Mouse (Mus musculus) stomach, postnatal 0 days (tissue): ENCODE measurements around the gene Slc52a3. TPM values are rescaled to one million over a fixed set of nuclear protein-coding genes. Genes with fewer than 3 reads are reported as not detected.
"Not testable (repeated sequence)": the region's sequence is repeated elsewhere in the genome, so short reads cannot be mapped to it uniquely, and the experiment has no call there.

ENCODE experiments used
- ATAC-seq: fragments of 200-750 bp; cut with Nextera tagmentation; 2 replicates; pipeline ENCODE4 v1.8.0; 2017; ENCODE audit not compliant: low FRiP score, low TSS enrichment
- DNase-seq: peaks from one replicate; pipeline ENCODE4 v3.0.0-alpha.2; 2016; ENCODE audit warnings: low spot score
- H3K27ac ChIP-seq: fragments of 300-500 bp; sonication (generic); replicated peaks from 2 replicates; pipeline ENCODE4 v1.5.1; 2014; ENCODE audit warnings: mild to moderate bottlenecking, control low read depth
- H3K27me3 ChIP-seq: fragments of 300-500 bp; sonication (generic); 2 replicates; pipeline ENCODE4 v1.6.1; 2014; ENCODE audit warnings: low read length; ENCODE audit not compliant: control insufficient read depth, insufficient read depth
- H3K36me3 ChIP-seq: fragments of 300-500 bp; sonication (generic); 2 replicates; pipeline ENCODE4 v1.6.1; 2014; ENCODE audit warnings: low read length, mixed read lengths; ENCODE audit not compliant: control insufficient read depth, insufficient read depth
- H3K4me1 ChIP-seq: fragments of 300-500 bp; sonication (generic); replicated peaks from 2 replicates; pipeline ENCODE4 v1.6.1; 2014; ENCODE audit warnings: antibody characterized with exemption; ENCODE audit not compliant: control insufficient read depth, insufficient read depth
- H3K4me2 ChIP-seq: fragments of 300-500 bp; sonication (generic); replicated peaks from 2 replicates; pipeline ENCODE4 v1.6.1; 2014; ENCODE audit warnings: low read depth, mild to moderate bottlenecking, control low read depth, moderate library complexity
- H3K4me3 ChIP-seq: fragments of 300-500 bp; sonication (generic); 2 replicates; pipeline ENCODE4 v1.5.1; 2014; ENCODE audit warnings: low read depth, low read length, control low read depth
- H3K9ac ChIP-seq: fragments of 300-500 bp; sonication (generic); 2 replicates; pipeline ENCODE4 v1.6.1; 2014; ENCODE audit warnings: mild to moderate bottlenecking, low read length, control low read depth, mixed read lengths
- H3K9me3 ChIP-seq: fragments of 300-500 bp; sonication (generic); 2 replicates; pipeline ENCODE4 v1.6.1; 2016; ENCODE audit warnings: low read length; ENCODE audit not compliant: control insufficient read depth
- CTCF ChIP-seq: IDR thresholded peaks from 2 replicates; pipeline ENCODE4 v1.5.1; 2016; ENCODE audit warnings: antibody characterized with exemption, low read depth, mild to moderate bottlenecking, moderate library complexity
- EP300 ChIP-seq: optimal IDR thresholded peaks from 2 replicates; pipeline ENCODE3; 2016; ENCODE audit warnings: antibody characterized with exemption
- WGBS: fragments of 180-500 bp; shearing (Covaris S2); extraction: QIAGEN DNeasy Blood & Tissue Kit; methylation state at CpG from one replicate; pipeline ENCODE4 v1.1.7; 2014; 5-methylcytosine and 5-hydroxymethylcytosine counted together
- polyA plus RNA-seq: library from polyadenylated mRNA; unstranded; fragments of >200 nt; fragmentation: Nextera tagmentation; extraction: Ambion mirVana; gene quantifications from 2 replicates; pipeline ENCODE4 v1.2.1, GENCODE M21; 2015

Gene Slc52a3
- polyA plus RNA-seq, 1 experiment from 2014 or later = 22.2 TPM

- 0 out of 2 replicates have a peak, but pooled peaks cover 2% of the 10 kb centered on the region for H3K4me1 ChIP-seq
- H3K9me3 ChIP-seq = no peaks in the 10 kb centered on the region
- H3K4me3 ChIP-seq = no peak overlapping the region
- DNase-seq = peak; percentile 60
- ATAC-seq = peak; percentile 54
- 10% methylated on average over 1 of the region's 1 CpGs for WGBS
- TF ChIP-seq CTCF = no peak
- no peak for TF ChIP-seq EP300
- H3K27ac ChIP-seq = no peak overlapping the region
- H3K36me3 ChIP-seq = no peaks in the 10 kb centered on the region
- no peaks in the 10 kb centered on the region for H3K27me3 ChIP-seq
- H3K9ac ChIP-seq = no peak overlapping the region
- no peak overlapping the region for H3K4me2 ChIP-seq
Observed at GRCm38 (mm10) chr2:151990985-151991394, 5.3 kb upstream of the Slc52a3 start.

DNA sequence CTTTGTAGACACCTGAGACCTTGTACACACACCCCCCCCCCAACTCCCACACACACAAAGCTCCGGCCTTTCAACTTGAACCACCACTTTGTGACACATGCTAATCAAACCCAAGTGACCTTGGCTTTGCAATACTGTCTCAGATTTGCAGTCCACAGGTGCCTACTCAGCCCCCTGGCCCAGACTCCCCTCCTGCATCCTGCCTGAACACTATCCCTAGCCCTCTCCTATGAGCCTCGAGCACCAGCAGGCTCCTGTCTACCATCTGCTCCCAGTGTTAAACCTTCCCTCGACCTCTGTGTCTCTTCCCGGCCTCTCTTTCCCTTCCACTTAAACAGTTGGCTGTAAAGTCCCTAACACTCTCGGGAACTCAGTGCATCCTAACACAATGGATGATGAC lies 4.9 kb upstream of the Slc52a3 start:
- DNase-seq (no peak), ATAC-seq (no peak)
- Histone ChIP-seq H3K4me1 (0 out of 2 replicates have a peak, but pooled peaks cover 2% of the 10 kb centered on the region), H3K27me3 (no peaks in the 10 kb centered on the region), H3K4me3 (no peak overlapping the region), H3K36me3 (no peaks in the 10 kb centered on the region), H3K4me2 (no peak overlapping the region), H3K27ac (no peak overlapping the region), H3K9ac (no peak overlapping the region), H3K9me3 (no peaks in the 10 kb centered on the region)
- no peak for TF ChIP-seq CTCF
- WGBS = 42% methylated on average over 5 of the region's 5 CpGs

DNA sequence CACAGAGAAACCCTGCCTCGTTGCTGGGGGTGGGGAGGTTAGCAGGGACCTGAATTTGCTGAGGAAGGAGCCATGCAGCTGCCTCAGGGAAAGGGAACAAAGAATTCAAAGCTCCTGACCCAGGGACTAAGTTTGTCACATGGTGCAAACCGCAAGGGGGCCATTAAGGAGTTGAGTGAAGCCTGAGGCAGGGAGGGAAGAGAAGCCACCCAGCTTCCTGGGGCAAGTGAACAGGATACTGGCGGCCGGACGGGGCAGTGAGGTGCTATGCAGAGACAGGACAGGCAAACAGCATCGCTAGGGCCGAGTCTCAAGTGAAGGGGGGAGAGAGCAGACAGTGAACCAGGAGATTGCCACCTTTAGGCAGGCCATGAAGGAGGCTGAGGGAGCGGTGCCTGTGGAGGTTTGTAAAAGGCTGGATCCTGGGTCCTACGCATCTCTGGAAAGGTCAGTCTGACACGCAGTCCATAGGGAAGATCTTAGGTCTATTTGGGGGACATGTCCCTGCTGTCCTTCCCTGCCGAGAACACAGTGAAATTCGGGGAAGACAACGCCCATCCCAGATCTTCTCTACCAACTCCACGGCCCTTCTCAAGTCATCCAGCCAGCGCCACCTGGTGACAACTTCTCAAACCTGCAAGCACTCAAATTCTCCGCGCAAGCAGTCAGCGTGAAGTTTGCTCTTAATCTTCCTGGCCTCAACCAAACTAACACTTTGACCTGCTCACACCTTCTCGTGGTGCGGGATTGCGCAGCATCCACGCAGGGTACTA lies 1.8 kb upstream of the Slc52a3 start:
- Histone ChIP-seq H3K36me3 (no peaks in the 10 kb centered on the region), H3K9ac (no peak overlapping the region), H3K27me3 (no peaks in the 10 kb centered on the region), H3K4me3 (no peak overlapping the region), H3K27ac (no peak overlapping the region), H3K9me3 (no peaks in the 10 kb centered on the region), H3K4me2 (peak overlapping the region; percentile 30), H3K4me1 (0 out of 2 replicates have a peak, but pooled peaks cover 2% of the 10 kb centered on the region)
- 9% methylated on average over 22 of the region's 22 CpGs for WGBS
- 0 out of 2 replicates have a peak, but pooled peaks have one; percentile 13 for ATAC-seq
- peak; percentile 78 for DNase-seq
- TF ChIP-seq CTCF (peak; percentile 94), EP300 (no peak)

- WGBS = 27% methylated on average over 2 of the region's 2 CpGs
- H3K9ac ChIP-seq, ATAC-seq, H3K9me3 ChIP-seq, H3K4me3 ChIP-seq, H3K27me3 ChIP-seq, H3K27ac ChIP-seq, H3K4me1 ChIP-seq, H3K36me3 ChIP-seq, DNase-seq, H3K4me2 ChIP-seq: not testable (repeated sequence)
Observed at GRCm38 (mm10) chr2:151997190-151997575, 872 bp downstream of the Slc52a3 start.

- no peaks in the 10 kb centered on the region for H3K27me3 ChIP-seq
- no peak overlapping the region for H3K27ac ChIP-seq
- H3K4me3 ChIP-seq = no peak overlapping the region
- DNase-seq = no peak
- no peak overlapping the region for H3K9ac ChIP-seq
- H3K4me2 ChIP-seq = no peak overlapping the region
- WGBS = 54% methylated on average over 8 of the region's 8 CpGs
- H3K4me1 ChIP-seq = 0 out of 2 replicates have a peak, but pooled peaks cover 2% of the 10 kb centered on the region
- no peaks in the 10 kb centered on the region for H3K9me3 ChIP-seq
- H3K36me3 ChIP-seq = no peaks in the 10 kb centered on the region
- TF ChIP-seq EP300 = no peak
- no peak for TF ChIP-seq CTCF
- ATAC-seq = no peak
Observed at GRCm38 (mm10) chr2:151997776-151998504, 1.6 kb downstream of the Slc52a3 start.

GRCm38 (mm10) chr2:151998505-151998899 lies 2.2 kb downstream of the Slc52a3 start:
- TF ChIP-seq CTCF (no peak), EP300 (no peak)
- H3K4me1 ChIP-seq = 0 out of 2 replicates have a peak, but pooled peaks cover 2% of the 10 kb centered on the region
- 59% methylated on average over 9 of the region's 9 CpGs for WGBS
- ATAC-seq (no peak), DNase-seq (no peak)
- H3K36me3 ChIP-seq = no peaks in the 10 kb centered on the region
- no peaks in the 10 kb centered on the region for H3K27me3 ChIP-seq
- no peak overlapping the region for H3K27ac ChIP-seq
- no peak overlapping the region for H3K9ac ChIP-seq
- H3K4me2 ChIP-seq = no peak overlapping the region
- no peaks in the 10 kb centered on the region for H3K9me3 ChIP-seq
- H3K4me3 ChIP-seq = no peak overlapping the region
